Mouse (Mus musculus) heart, embryonic 15.5 days (tissue): ENCODE data around the gene Lrrc10b. TPM values are rescaled to one million over a fixed set of nuclear protein-coding genes. Genes with fewer than 3 reads are reported as not detected.

Source experiments
- ATAC-seq: fragments of 200-750 bp; cut with Nextera tagmentation; replicated peaks from 2 replicates; pipeline ENCODE4 v1.8.0; 2017; ENCODE audit warnings: low read depth, moderate TSS enrichment; ENCODE audit not compliant: insufficient number of reproducible peaks, insufficient read depth, low FRiP score
- H3K27ac ChIP-seq: fragments of 300-500 bp; sonication (generic); 2 replicates; pipeline ENCODE4 v1.5.1; 2015; ENCODE audit warnings: mild to moderate bottlenecking, inconsistent platforms
- H3K27me3 ChIP-seq: fragments of 300-500 bp; sonication (generic); 2 replicates; pipeline ENCODE4 v1.6.1; 2015; ENCODE audit warnings: inconsistent platforms
- H3K36me3 ChIP-seq: fragments of 300-500 bp; sonication (generic); 2 replicates; pipeline ENCODE4 v1.6.1; 2015; ENCODE audit warnings: mild to moderate bottlenecking, inconsistent platforms
- H3K4me1 ChIP-seq: fragments of 300-500 bp; sonication (generic); replicated peaks from 2 replicates; pipeline ENCODE4 v1.6.1; 2015; ENCODE audit warnings: inconsistent platforms
- H3K4me2 ChIP-seq: fragments of 300-500 bp; sonication (generic); 2 replicates; pipeline ENCODE4 v1.6.1; 2015; ENCODE audit warnings: inconsistent platforms, mild to moderate bottlenecking, moderate library complexity
- H3K4me3 ChIP-seq: fragments of 300-500 bp; sonication (generic); 2 replicates; pipeline ENCODE4 v1.5.1; 2015; ENCODE audit warnings: mild to moderate bottlenecking, inconsistent platforms
- H3K9ac ChIP-seq: fragments of 300-500 bp; sonication (generic); 2 replicates; pipeline ENCODE4 v1.6.1; 2015; ENCODE audit warnings: mild to moderate bottlenecking, inconsistent platforms
- H3K9me3 ChIP-seq: fragments of 300-500 bp; sonication (generic); replicated peaks from 2 replicates; pipeline ENCODE4 v1.6.1; 2016; ENCODE audit warnings: inconsistent platforms
- WGBS: fragments of 180-500 bp; shearing (Covaris S2); methylation state at CpG from one replicate; pipeline ENCODE4 v1.1.7; 2015; ENCODE audit warnings: mixed read lengths; 5-methylcytosine and 5-hydroxymethylcytosine counted together
- polyA plus RNA-seq: library from polyadenylated mRNA; unstranded; fragments of >200 nt; fragmentation: Nextera tagmentation; extraction: Ambion mirVana; gene quantifications from 2 replicates; pipeline ENCODE4 v1.2.1, GENCODE M21; 2015

Gene Lrrc10b
- polyA plus RNA-seq, 1 experiment from 2014 or later = 0.23 TPM

DNA sequence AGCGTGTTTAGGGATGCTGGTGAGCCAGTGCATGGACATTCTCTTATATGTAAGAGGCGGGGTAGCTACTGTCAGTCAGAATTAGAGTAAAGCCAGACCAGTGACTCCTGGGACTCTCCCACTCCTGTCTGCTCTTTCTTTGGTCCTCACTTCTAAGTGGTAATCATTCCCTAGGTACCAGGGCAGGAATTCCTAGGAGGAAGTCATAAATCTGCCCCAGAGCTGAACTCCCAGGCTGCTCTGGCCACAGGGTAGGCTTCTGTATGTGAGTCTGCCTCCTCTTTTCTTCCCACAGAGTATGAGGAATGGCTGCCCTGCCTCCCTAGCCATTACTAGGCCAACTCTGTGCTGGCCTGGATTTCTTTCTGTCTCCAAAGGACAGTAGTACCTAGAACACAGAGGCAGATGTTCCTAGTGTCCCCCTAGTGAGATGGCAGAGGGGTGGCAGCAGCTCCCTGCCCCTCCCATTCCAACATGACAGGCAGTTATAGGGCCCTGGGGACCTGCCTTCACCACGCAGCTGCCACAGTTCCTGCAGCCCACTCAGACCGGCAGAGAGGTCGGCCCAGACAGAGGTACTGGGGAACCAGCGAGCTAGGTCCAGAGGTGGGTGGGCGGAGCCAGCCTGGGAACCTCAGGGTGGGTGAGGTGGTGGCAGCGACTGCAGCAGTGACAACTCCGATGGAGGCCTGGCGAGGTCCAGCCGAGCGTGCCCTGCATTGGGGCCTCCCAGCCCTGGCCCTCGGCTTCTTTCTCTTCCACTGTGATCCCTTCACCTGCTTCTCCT is 31.6 kb downstream of the Lrrc10b start:
- H3K4me3 ChIP-seq = no peak overlapping the region
- 46% methylated on average over 12 of the region's 13 CpGs for WGBS
- H3K4me1 ChIP-seq = peaks cover 52% of the 10 kb centered on the region
- peaks cover 36% of the 10 kb centered on the region for H3K27me3 ChIP-seq
- H3K9ac ChIP-seq = no peak overlapping the region
- no peaks in the 10 kb centered on the region for H3K36me3 ChIP-seq
- no peaks in the 10 kb centered on the region for H3K9me3 ChIP-seq
- ATAC-seq = no peak
- H3K27ac ChIP-seq = no peak overlapping the region
- H3K4me2 ChIP-seq = no peak overlapping the region

DNA sequence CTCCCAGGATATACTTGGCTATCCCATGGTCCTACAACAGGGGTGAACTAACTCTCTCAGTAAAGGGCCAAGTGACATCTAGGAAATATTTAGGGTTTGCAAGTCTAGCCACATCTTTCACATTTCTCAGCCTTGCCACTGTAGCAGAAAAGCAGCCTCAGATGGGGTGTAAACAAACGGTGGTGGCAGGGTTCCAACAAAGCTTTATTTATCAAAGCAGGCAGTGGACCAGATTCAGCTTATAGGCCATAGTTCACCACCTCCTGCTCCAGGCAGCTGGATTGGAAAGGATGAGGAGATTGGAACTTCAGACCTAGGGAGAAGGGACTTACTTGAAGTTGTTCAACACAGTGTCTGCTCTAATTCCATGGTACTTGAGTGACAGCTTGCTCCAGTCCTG is 32.5 kb downstream of the Lrrc10b start:
- Histone ChIP-seq H3K27ac (no peak overlapping the region), H3K36me3 (no peaks in the 10 kb centered on the region), H3K9ac (no peak overlapping the region), H3K9me3 (no peaks in the 10 kb centered on the region), H3K27me3 (peaks cover 36% of the 10 kb centered on the region), H3K4me1 (peaks cover 45% of the 10 kb centered on the region), H3K4me3 (no peak overlapping the region), H3K4me2 (no peak overlapping the region)
- no peak for ATAC-seq
- WGBS = 51% methylated on average over 1 of the region's 1 CpGs

DNA sequence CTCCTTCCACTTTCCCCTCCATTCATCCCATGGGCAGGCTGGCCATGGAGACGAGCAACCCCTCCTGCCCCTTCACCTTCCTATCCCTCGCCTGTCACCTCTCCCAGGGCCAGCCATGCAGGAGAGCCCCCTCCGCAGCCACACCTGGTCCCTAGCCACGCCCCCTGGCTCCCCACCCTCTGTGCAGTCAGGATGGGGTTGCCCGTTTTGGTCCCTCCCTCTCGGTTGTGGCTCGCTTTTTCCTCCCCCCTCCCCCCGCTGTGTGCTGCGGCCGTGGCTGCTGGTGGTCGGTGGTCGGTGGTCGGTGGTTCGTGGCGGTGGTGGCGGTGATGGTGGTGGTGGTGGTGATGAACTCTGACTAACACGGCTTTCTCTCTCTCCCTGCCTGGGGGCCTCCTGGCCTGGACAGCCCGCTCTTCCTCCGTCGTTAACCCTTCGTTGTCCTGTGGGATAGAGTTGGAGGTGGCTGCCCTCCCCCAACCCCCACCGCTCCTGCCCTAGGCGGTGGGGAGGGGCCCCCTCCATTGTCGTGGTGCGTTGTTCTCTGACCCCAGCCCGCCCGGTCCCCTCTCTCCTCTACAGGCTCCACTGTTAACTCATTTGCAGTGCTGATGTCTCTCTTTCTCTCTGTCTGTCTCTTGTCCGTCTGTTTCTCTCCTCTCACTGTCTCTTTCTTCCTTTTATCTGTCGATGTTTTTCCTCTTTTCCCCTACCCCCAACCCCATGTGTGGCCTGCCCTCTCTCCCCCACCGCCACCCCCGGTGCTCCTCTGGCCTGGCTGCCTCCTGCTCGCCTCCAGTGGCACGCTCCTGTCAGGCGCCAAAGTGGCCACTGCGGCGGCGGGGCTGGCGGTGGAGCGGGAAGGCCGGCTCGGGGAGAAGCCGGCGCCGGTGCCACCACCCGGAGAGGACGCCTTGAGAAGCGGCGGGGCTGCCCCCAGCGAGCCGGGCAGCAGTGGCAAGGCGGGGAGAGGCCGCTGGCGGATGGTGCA is 35.0 kb downstream of the Lrrc10b start:
- Histone ChIP-seq H3K9ac (peak overlapping the region; percentile 38; the same call in 1 of the 2 replicates), H3K9me3 (no peaks in the 10 kb centered on the region), H3K36me3 (no peaks in the 10 kb centered on the region), H3K4me1 (peaks cover 45% of the 10 kb centered on the region), H3K4me2 (peak overlapping the region; percentile 64), H3K27me3 (peaks cover 32% of the 10 kb centered on the region), H3K4me3 (peak overlapping the region; percentile 35), H3K27ac (no peak overlapping the region)
- no peak for ATAC-seq
- 3% methylated on average over 53 of the region's 53 CpGs for WGBS

DNA sequence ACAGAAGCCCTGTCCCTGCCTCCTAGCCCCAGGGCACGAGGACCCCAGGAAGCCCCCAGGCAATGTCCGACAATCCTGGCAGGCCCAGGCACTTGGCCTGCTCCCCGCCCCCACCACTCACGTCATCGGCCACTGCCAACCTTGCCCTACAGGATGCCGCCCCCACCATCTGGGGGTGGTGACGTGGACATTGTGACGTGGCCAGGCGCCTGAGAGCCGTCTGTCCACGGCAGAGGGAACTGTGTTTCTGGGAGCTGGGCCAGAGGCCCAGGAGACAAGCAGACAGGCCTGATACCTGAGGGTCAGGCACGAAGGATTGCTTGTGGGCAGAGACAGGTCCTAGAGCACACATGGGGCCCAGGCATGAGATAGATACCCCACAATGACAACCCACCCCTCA is 39.8 kb downstream of the Lrrc10b start:
- peaks cover 27% of the 10 kb centered on the region for H3K27me3 ChIP-seq
- peak overlapping the region; percentile 34 for H3K9ac ChIP-seq
- H3K9me3 ChIP-seq = no peaks in the 10 kb centered on the region
- peak; percentile 85 for ATAC-seq
- peaks cover 51% of the 10 kb centered on the region for H3K4me1 ChIP-seq
- no peaks in the 10 kb centered on the region for H3K36me3 ChIP-seq
- H3K4me2 ChIP-seq = peak overlapping the region; percentile 59
- peak overlapping the region; percentile 4; the same call in 1 of the 2 replicates for H3K4me3 ChIP-seq
- H3K27ac ChIP-seq = peak overlapping the region; percentile 97
- 28% methylated on average over 12 of the region's 12 CpGs for WGBS

DNA sequence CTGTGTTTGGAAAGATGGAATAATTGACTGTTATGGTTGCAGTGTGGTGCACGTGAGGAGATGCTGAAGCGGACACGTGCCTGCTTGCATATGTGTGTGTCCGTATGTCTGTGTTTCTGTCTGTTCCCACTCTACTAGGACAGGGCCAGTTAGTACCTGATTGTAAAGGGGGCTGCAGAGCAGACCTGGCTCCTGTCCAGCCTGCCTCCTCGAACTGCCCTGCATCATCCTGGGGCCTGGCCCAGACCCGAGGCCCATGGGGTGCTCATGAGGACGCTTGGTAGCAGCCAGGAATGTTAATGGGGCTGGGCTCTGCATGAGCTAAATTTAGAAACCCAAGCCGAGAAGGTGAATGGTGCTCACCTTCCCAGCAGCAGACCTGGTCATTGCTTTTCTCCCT is 40.4 kb downstream of the Lrrc10b start:
- Histone ChIP-seq H3K4me3 (0 out of 2 replicates have a peak overlapping the region, but pooled peaks have one; percentile 4), H3K27ac (peak overlapping the region; percentile 97), H3K9ac (peak overlapping the region; percentile 34), H3K4me1 (peaks cover 46% of the 10 kb centered on the region), H3K36me3 (no peaks in the 10 kb centered on the region), H3K27me3 (peaks cover 27% of the 10 kb centered on the region), H3K4me2 (peak overlapping the region; percentile 59), H3K9me3 (no peaks in the 10 kb centered on the region)
- ATAC-seq = peak; percentile 84
- 41% methylated on average over 8 of the region's 8 CpGs for WGBS

DNA sequence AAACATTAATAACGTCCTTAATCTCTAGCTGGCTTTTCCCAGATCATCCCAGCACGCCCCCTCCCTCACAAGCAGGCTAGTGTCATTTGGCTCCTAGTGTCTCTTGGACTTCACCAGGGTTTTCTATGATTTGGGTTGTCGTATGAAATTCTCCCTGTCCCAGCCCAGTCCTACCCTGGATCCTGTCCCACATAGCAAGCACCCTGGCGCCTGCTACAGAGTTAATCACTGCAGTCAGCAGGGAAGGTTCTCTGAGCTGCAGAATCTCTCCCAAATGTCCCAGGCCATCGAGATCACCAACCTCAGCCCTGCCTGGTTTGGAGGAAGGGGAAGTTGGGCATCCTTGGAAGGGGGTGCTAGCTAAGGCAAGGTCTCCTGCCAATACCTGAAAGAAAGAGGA is 41.8 kb downstream of the Lrrc10b start:
- H3K36me3 ChIP-seq = no peaks in the 10 kb centered on the region
- no peak for ATAC-seq
- H3K27ac ChIP-seq = no peak overlapping the region
- H3K27me3 ChIP-seq = peaks cover 18% of the 10 kb centered on the region
- 64% methylated on average over 5 of the region's 5 CpGs for WGBS
- H3K9me3 ChIP-seq = no peaks in the 10 kb centered on the region
- H3K4me3 ChIP-seq = no peak overlapping the region
- peaks cover 40% of the 10 kb centered on the region for H3K4me1 ChIP-seq
- H3K4me2 ChIP-seq = no peak overlapping the region
- no peak overlapping the region for H3K9ac ChIP-seq

DNA sequence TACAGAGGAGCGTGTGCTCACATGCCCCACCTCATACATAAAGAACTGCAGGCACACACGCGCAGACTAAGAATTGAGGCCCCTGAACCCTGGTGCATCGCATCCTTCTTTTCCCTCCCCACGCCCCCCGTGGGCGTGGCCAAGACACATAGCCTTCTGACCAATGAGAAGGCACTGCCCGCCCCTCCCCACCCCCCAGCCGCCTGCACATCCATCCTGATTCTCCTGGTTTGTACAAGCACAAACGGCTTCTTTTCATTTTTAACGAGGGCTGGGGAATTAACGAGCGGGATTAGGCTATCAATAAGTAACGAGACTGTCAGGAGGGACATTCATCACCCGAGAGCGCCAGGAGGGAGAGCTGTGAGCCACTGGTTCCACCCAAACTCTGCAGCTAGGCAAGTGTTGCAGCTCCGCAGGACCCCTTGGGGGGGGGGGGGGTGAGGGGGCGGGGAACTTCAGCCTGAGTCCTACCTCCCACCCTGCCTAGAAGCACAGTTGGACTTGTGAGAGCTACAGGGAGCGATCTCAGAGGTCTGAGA is 43.5 kb downstream of the Lrrc10b start:
- 3% methylated on average over 17 of the region's 19 CpGs for WGBS
- Histone ChIP-seq H3K9me3 (no peaks in the 10 kb centered on the region), H3K36me3 (no peaks in the 10 kb centered on the region), H3K4me3 (peak overlapping the region; percentile 13; the same call in 1 of the 2 replicates), H3K9ac (no peak overlapping the region), H3K4me1 (peaks cover 40% of the 10 kb centered on the region), H3K27me3 (peaks cover 18% of the 10 kb centered on the region), H3K4me2 (peak overlapping the region; percentile 37), H3K27ac (no peak overlapping the region)
- no peak for ATAC-seq

Other genes with a start within 250 kb of the Lrrc10b start
- gene Myrf, start 216.7 kb downstream of the Lrrc10b start, polyA plus RNA-seq = 4.8 and 7.8 TPM in 2 replicates
- 0.88 and 1.5 TPM in 2 replicates for gene Dagla, start 152.6 kb downstream of the Lrrc10b start, polyA plus RNA-seq
- 0.48 and 0.94 TPM in 2 replicates for gene Syt7, start 68.4 kb downstream of the Lrrc10b start, polyA plus RNA-seq
- 0.13 TPM in 1 of 2 replicates, not detected in the other for gene Ppp1r32, start 25.5 kb upstream of the Lrrc10b start, polyA plus RNA-seq
- gene Cpsf7, start 67.8 kb upstream of the Lrrc10b start, polyA plus RNA-seq = 23.4 and 30.4 TPM in 2 replicates
- gene Sdhaf2, start 68.7 kb upstream of the Lrrc10b start, polyA plus RNA-seq = 45.2 and 49.4 TPM in 2 replicates
- gene Tmem216, start 98.8 kb upstream of the Lrrc10b start, polyA plus RNA-seq = 14.8 and 19.8 TPM in 2 replicates
- gene Cyb561a3, start 119.7 kb upstream of the Lrrc10b start, polyA plus RNA-seq = 15.4 and 21.8 TPM in 2 replicates
- 21.4 and 26.2 TPM in 2 replicates for gene Tmem138, start 119.9 kb upstream of the Lrrc10b start, polyA plus RNA-seq
- 204 and 272 TPM in 2 replicates for gene Ddb1, start 147.9 kb upstream of the Lrrc10b start, polyA plus RNA-seq
- 8.5 and 11.9 TPM in 2 replicates for gene Tkfc, start 148.2 kb upstream of the Lrrc10b start, polyA plus RNA-seq
- 0.82 and 1.5 TPM in 2 replicates for gene Vwce, start 176.7 kb upstream of the Lrrc10b start, polyA plus RNA-seq
- gene Pga5, start 220.6 kb upstream of the Lrrc10b start, polyA plus RNA-seq = not detected in 2 replicates
- 25.1 and 34.3 TPM in 2 replicates for gene Vps37c, start 231.3 kb upstream of the Lrrc10b start, polyA plus RNA-seq